Mouse (Mus musculus) heart, postnatal 0 days (tissue): Measurements from ENCODE around the gene Nsa2. TPM values are rescaled to one million over a fixed set of nuclear protein-coding genes. Genes with fewer than 3 reads are reported as not detected.

ENCODE experiments used
- ATAC-seq: fragments of 200-750 bp; cut with Nextera tagmentation; 2 replicates; pipeline ENCODE4 v1.8.0; 2017; ENCODE audit warnings: low read depth, moderate number of reproducible peaks, moderate library complexity; ENCODE audit not compliant: insufficient read depth
- DNase-seq: peaks from one replicate; pipeline ENCODE4 v3.0.0-alpha.2; 2016; ENCODE audit warnings: low spot score
- H3K27ac ChIP-seq: fragments of 300-500 bp; sonication (generic); 2 replicates; pipeline ENCODE4 v1.5.1; 2014; ENCODE audit warnings: low read depth, mild to moderate bottlenecking
- H3K27me3 ChIP-seq: fragments of 300-500 bp; sonication (generic); 2 replicates; pipeline ENCODE4 v1.6.1; 2014; ENCODE audit warnings: low read length, mixed read lengths; ENCODE audit not compliant: control insufficient read depth, insufficient read depth
- H3K36me3 ChIP-seq: fragments of 300-500 bp; sonication (generic); replicated peaks from 2 replicates; pipeline ENCODE4 v1.6.1; 2014; ENCODE audit warnings: low read length, mixed read lengths; ENCODE audit not compliant: control insufficient read depth, insufficient read depth
- H3K4me1 ChIP-seq: fragments of 300-500 bp; sonication (generic); 2 replicates; pipeline ENCODE4 v1.6.1; 2014; ENCODE audit warnings: antibody characterized with exemption; ENCODE audit not compliant: control insufficient read depth, insufficient read depth
- H3K4me2 ChIP-seq: fragments of 300-500 bp; sonication (generic); 2 replicates; pipeline ENCODE4 v1.6.1; 2014; ENCODE audit warnings: low read depth, mild to moderate bottlenecking, low read length, moderate library complexity
- H3K4me3 ChIP-seq: fragments of 300-500 bp; sonication (generic); 2 replicates; pipeline ENCODE4 v1.5.1; 2014; ENCODE audit warnings: low read depth, low read length
- H3K9ac ChIP-seq: fragments of 300-500 bp; sonication (generic); replicated peaks from 2 replicates; pipeline ENCODE4 v1.6.1; 2014; ENCODE audit warnings: low read depth, low read length, mixed read lengths
- H3K9me3 ChIP-seq: fragments of 300-500 bp; sonication (generic); replicated peaks from 2 replicates; pipeline ENCODE4 v1.6.1; 2016; ENCODE audit warnings: low read length; ENCODE audit not compliant: control insufficient read depth
- CTCF ChIP-seq: IDR thresholded peaks from 2 replicates; pipeline ENCODE4 v1.5.1; 2016; ENCODE audit warnings: antibody characterized with exemption, control low read depth, low read depth
- EP300 ChIP-seq: IDR thresholded peaks from 2 replicates; pipeline ENCODE4 v1.6.1; 2016; ENCODE audit warnings: antibody characterized with exemption, low read depth
- WGBS: fragments of 180-500 bp; shearing (Covaris S2); extraction: QIAGEN DNeasy Blood & Tissue Kit; methylation state at CpG from one replicate; pipeline ENCODE4 v1.1.7; 2014; 5-methylcytosine and 5-hydroxymethylcytosine counted together
- polyA plus RNA-seq: library from polyadenylated mRNA; unstranded; fragments of >200 nt; fragmentation: Nextera tagmentation; extraction: Ambion mirVana; gene quantifications from 2 replicates; pipeline ENCODE4 v1.2.1, GENCODE M21; 2015
- total RNA-seq: library from RNA; depleted of rRNA; stranded (reverse); fragments of >200 nt; gene quantifications from 2 replicates; pipeline ENCODE4 v1.2.3, GENCODE M21; 2014; ENCODE audit warnings: low replicate concordance; rRNA removed

The Nsa2 gene
- total RNA-seq (23.4 and 42.2 TPM in 2 replicates), polyA plus RNA-seq (43.3 and 47.1 TPM in 2 replicates)

GRCm38 (mm10) chr13:97137466-97138400 is at the start of gene Nsa2, which contains the start of gene Gfm2:
TSS of gene Nsa2 (minus strand) at chr13:97137937.
TSS of gene Gfm2 (plus strand) at chr13:97137937.
- Histone ChIP-seq H3K4me3 (peak within 1 kb of the TSS; percentile 91), H3K9ac (peak within 1 kb of the TSS; percentile 92), H3K4me2 (peak within 1 kb of the TSS; percentile 77), H3K27ac (peak within 1 kb of the TSS; percentile 94), H3K27me3 (no peaks in the 10 kb centered on the region), H3K9me3 (no peaks in the 10 kb centered on the region), H3K4me1 (peaks cover 3% of the 10 kb centered on the region; the same call in 1 of the 2 replicates), H3K36me3 (peaks cover 24% of the 10 kb centered on the region)
- DNase-seq (peak; percentile 94), ATAC-seq (peak; percentile 98)
- TF ChIP-seq EP300 (no peak), CTCF (no peak)
- under 1% methylated on average over 57 of the region's 57 CpGs for WGBS

- no peak overlapping the region for H3K9ac ChIP-seq
- H3K36me3 ChIP-seq, result 0 out of 2 replicates have a peak, but pooled peaks cover 12% of the 10 kb centered on the region
- no peak overlapping the region for H3K4me2 ChIP-seq
- WGBS, result 63% methylated on average over 4 of the region's 4 CpGs
- DNase-seq, result no peak
- H3K4me3 ChIP-seq, result no peak overlapping the region
- no peak overlapping the region for H3K27ac ChIP-seq
- TF ChIP-seq CTCF (no peak), EP300 (no peak)
- no peaks in the 10 kb centered on the region for H3K27me3 ChIP-seq
- no peaks in the 10 kb centered on the region for H3K9me3 ChIP-seq
- no peak for ATAC-seq
- H3K4me1 ChIP-seq, result 0 out of 2 replicates have a peak, but pooled peaks cover 8% of the 10 kb centered on the region
Observed at GRCm38 (mm10) chr13:97186346-97186745, 48.6 kb upstream of the Nsa2 start.

GRCm38 (mm10) chr13:97184656-97185055 is 46.9 kb upstream of the Nsa2 start:
- 0 out of 2 replicates have a peak, but pooled peaks cover 8% of the 10 kb centered on the region for H3K4me1 ChIP-seq
- DNase-seq (no peak), ATAC-seq (no peak)
- no peak overlapping the region for H3K4me3 ChIP-seq
- no peak overlapping the region for H3K9ac ChIP-seq
- TF ChIP-seq CTCF (no peak), EP300 (no peak)
- H3K27ac ChIP-seq, result no peak overlapping the region
- H3K27me3 ChIP-seq, result no peaks in the 10 kb centered on the region
- 16% methylated on average over 5 of the region's 5 CpGs for WGBS
- peaks cover 28% of the 10 kb centered on the region for H3K36me3 ChIP-seq
- H3K4me2 ChIP-seq, result no peak overlapping the region
- no peaks in the 10 kb centered on the region for H3K9me3 ChIP-seq

GRCm38 (mm10) chr13:97184168-97184567 is 46.4 kb upstream of the Nsa2 start:
- no peak for ATAC-seq
- Histone ChIP-seq H3K27ac (no peak overlapping the region), H3K4me1 (0 out of 2 replicates have a peak, but pooled peaks cover 8% of the 10 kb centered on the region), H3K9me3 (no peaks in the 10 kb centered on the region), H3K4me2 (no peak overlapping the region), H3K9ac (no peak overlapping the region), H3K4me3 (no peak overlapping the region), H3K36me3 (peaks cover 33% of the 10 kb centered on the region), H3K27me3 (no peaks in the 10 kb centered on the region)
- DNase-seq, result no peak
- 80% methylated on average over 2 of the region's 2 CpGs for WGBS
- TF ChIP-seq CTCF, result no peak

- Histone ChIP-seq H3K4me2 (no peak overlapping the region), H3K9ac (no peak overlapping the region), H3K4me1 (0 out of 2 replicates have a peak, but pooled peaks cover 6% of the 10 kb centered on the region), H3K36me3 (peaks cover 41% of the 10 kb centered on the region), H3K4me3 (no peak overlapping the region), H3K9me3 (no peaks in the 10 kb centered on the region), H3K27ac (no peak overlapping the region), H3K27me3 (no peaks in the 10 kb centered on the region)
- no peak for TF ChIP-seq CTCF
- no peak for TF ChIP-seq EP300
- 71% methylated on average over 4 of the region's 4 CpGs for WGBS
- ATAC-seq (no peak), DNase-seq (no peak)
Observed at GRCm38 (mm10) chr13:97182821-97183220, 45.1 kb upstream of the Nsa2 start.
